Mouse (Mus musculus): ENCODE data around the gene Syne3. TPM values are rescaled to one million over a fixed set of nuclear protein-coding genes. Genes with fewer than 3 reads are reported as not detected.

The Syne3 gene
- polyA plus RNA-seq, 1 experiment from 2014 or later: 0.74 TPM

DNA sequence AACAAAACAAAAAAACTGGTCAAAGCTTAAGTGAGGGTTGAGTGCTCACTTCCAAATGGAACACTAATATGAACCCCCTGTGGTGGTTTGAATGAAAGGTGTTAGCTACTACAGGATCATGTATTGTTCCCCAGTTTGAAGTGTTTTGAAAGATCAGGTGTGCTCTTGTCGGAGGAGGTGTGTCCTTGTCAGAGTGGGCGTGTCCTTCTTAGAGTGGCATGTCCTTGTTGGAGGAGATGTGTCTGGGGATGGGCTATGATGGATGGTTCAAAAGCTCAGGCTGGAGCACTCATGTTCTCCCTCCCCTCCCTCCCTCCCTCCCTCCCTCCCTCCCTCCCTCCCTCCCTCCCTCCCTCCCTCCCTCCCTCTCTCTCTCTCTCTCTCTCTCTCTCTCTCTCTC lies 61.7 kb downstream of the Syne3 start:
- Histone ChIP-seq H3K9me3 (ENCODE audit: control insufficient read depth, low read length) (no peaks in the 10 kb centered on the region), H3K4me2 (ENCODE audit: low read depth, low read length) (no peak overlapping the region), H3K9ac (ENCODE audit: low read length) (no peak overlapping the region), H3K4me1 (replicated peaks; ENCODE audit: control insufficient read depth, insufficient read depth, low read length) (no peaks in the 10 kb centered on the region), H3K27me3 (ENCODE audit: control insufficient read depth, insufficient read depth, low read depth, low read length) (no peaks in the 10 kb centered on the region), H3K27ac (ENCODE audit: low read length) (no peak overlapping the region), H3K36me3 (ENCODE audit: control insufficient read depth, insufficient read depth, low read length) (no peaks in the 10 kb centered on the region), H3K4me3 (ENCODE audit: low read length) (no peak overlapping the region)
- no peak for ATAC-seq (ENCODE audit: low read depth)
- WGBS: 66% methylated on average over 2 of the region's 2 CpGs

DNA sequence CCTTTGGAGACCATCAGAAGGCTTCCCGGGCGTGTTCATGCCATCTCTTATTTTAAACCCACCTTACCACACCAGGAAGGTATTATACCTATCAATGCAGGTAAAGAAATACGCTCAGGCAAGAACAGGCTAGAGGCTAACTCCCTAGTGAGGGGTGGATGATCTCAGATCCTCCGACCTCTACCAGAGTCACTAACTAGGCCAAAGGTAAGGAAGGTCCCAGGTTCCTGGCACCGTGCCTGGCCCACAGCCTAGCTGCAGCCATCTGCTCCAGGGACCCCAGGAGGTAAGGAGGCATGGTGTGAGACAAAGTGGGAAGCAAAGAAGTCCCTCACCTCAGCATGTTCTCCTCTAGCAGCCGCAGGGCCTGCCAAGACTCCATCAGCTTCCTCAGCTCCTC lies 63.4 kb downstream of the Syne3 start:
- H3K9ac ChIP-seq (ENCODE audit: low read length): no peak overlapping the region
- no peaks in the 10 kb centered on the region for H3K9me3 ChIP-seq (ENCODE audit: control insufficient read depth, low read length)
- no peaks in the 10 kb centered on the region for H3K4me1 ChIP-seq (replicated peaks; ENCODE audit: control insufficient read depth, insufficient read depth, low read length)
- no peaks in the 10 kb centered on the region for H3K36me3 ChIP-seq (ENCODE audit: control insufficient read depth, insufficient read depth, low read length)
- no peak overlapping the region for H3K4me3 ChIP-seq (ENCODE audit: low read length)
- H3K27ac ChIP-seq (ENCODE audit: low read length): no peak overlapping the region
- ATAC-seq (ENCODE audit: low read depth): no peak
- 93% methylated on average over 6 of the region's 6 CpGs for WGBS
- H3K4me2 ChIP-seq (ENCODE audit: low read depth, low read length): no peak overlapping the region
- no peaks in the 10 kb centered on the region for H3K27me3 ChIP-seq (ENCODE audit: control insufficient read depth, insufficient read depth, low read depth, low read length)

DNA sequence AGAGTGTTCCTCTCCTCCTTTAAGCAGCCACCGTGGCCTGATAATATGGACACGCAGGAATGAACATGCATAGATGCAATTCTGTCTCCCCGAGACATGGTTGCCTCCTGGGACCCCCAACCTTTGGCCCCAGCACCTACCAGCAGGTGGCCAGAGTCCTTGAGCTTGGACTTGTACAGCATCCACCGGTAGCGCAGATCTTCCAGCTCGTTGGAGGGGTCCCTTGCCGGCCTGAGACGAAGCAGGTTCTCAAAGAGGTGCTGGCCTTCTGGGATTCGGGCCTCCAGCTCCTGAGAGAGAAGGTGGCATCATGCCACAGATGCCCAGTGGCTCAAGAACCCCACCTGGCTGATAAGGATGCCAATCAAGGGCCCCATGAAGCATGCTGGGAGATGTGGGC lies 69.1 kb downstream of the Syne3 start:
- 78% methylated on average over 9 of the region's 9 CpGs for WGBS
- no peak overlapping the region for H3K4me3 ChIP-seq (ENCODE audit: low read length)
- no peak for ATAC-seq (ENCODE audit: low read depth)
- no peaks in the 10 kb centered on the region for H3K27me3 ChIP-seq (ENCODE audit: control insufficient read depth, insufficient read depth, low read depth, low read length)
- no peaks in the 10 kb centered on the region for H3K4me1 ChIP-seq (replicated peaks; ENCODE audit: control insufficient read depth, insufficient read depth, low read length)
- no peak overlapping the region for H3K4me2 ChIP-seq (ENCODE audit: low read depth, low read length)
- H3K27ac ChIP-seq (ENCODE audit: low read length): no peak overlapping the region
- H3K9me3 ChIP-seq (ENCODE audit: control insufficient read depth, low read length): 0 out of 2 replicates have a peak, but pooled peaks cover 3% of the 10 kb centered on the region
- H3K36me3 ChIP-seq (ENCODE audit: control insufficient read depth, insufficient read depth, low read length): no peaks in the 10 kb centered on the region
- no peak overlapping the region for H3K9ac ChIP-seq (ENCODE audit: low read length)

DNA sequence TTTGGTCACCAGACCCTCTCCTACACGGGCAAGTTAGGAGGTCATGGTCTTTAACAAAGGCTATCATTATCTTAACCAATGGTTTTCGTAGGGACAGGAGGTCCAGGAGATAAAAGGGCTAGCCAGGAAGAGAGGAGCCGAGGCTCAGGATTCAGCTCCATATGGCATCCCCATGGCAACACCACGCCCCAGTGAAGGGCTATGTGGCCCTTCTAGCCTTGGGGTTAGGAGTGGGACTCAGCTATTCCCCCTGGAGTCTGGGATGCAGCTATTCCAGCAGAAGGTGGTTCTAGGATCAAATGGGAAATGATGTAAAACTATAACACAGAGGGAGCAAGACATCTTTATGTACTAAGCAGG lies 69.6 kb downstream of the Syne3 start:
- Histone ChIP-seq H3K27ac (ENCODE audit: low read length) (no peak overlapping the region), H3K36me3 (ENCODE audit: control insufficient read depth, insufficient read depth, low read length) (no peaks in the 10 kb centered on the region), H3K9ac (ENCODE audit: low read length) (no peak overlapping the region), H3K4me3 (ENCODE audit: low read length) (no peak overlapping the region), H3K27me3 (ENCODE audit: control insufficient read depth, insufficient read depth, low read depth, low read length) (no peaks in the 10 kb centered on the region), H3K9me3 (ENCODE audit: control insufficient read depth, low read length) (0 out of 2 replicates have a peak, but pooled peaks cover 3% of the 10 kb centered on the region), H3K4me2 (ENCODE audit: low read depth, low read length) (no peak overlapping the region), H3K4me1 (replicated peaks; ENCODE audit: control insufficient read depth, insufficient read depth, low read length) (no peaks in the 10 kb centered on the region)
- WGBS: 12% methylated on average over 4 of the region's 4 CpGs
- ATAC-seq (ENCODE audit: low read depth): no peak

DNA sequence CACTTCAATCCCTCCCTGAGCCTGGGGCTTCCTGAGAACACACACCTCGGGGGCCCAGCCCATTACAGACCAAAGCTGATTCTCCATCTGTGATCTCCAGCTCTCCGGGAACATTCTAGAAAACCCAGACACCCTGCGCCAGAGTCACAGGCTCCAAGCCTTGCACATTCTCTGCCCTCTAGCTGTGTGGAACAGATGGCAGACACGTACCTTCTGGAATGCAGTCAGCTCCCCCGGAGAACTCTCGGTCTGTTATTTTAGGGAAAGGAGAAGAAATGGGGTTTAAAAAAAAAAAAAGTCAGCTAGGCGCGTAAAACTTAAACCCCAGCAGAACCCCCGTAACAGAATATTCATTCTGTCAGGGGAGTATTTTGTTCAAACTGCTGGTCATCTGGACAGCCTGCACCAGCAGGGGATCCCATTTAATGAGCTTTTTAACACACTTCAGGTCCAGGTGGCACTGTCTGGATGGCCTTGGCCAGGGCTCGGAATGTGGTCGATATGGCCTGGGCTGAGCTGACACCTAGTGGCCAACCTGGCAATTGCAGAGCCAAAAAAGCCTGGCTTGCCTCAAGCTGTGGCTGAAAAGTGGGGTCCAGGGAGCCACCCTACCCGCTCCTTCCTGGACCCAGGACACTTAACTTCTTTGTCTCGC lies 70.1 kb downstream of the Syne3 start:
- Histone ChIP-seq H3K27me3 (ENCODE audit: control insufficient read depth, insufficient read depth, low read depth, low read length) (no peaks in the 10 kb centered on the region), H3K4me3 (ENCODE audit: low read length) (no peak overlapping the region), H3K4me2 (ENCODE audit: low read depth, low read length) (no peak overlapping the region), H3K36me3 (ENCODE audit: control insufficient read depth, insufficient read depth, low read length) (no peaks in the 10 kb centered on the region), H3K9ac (ENCODE audit: low read length) (no peak overlapping the region), H3K4me1 (replicated peaks; ENCODE audit: control insufficient read depth, insufficient read depth, low read length) (no peaks in the 10 kb centered on the region), H3K9me3 (ENCODE audit: control insufficient read depth, low read length) (0 out of 2 replicates have a peak, but pooled peaks cover 3% of the 10 kb centered on the region), H3K27ac (ENCODE audit: low read length) (no peak overlapping the region)
- 33% methylated on average over 13 of the region's 13 CpGs for WGBS
- peak; percentile 67 for ATAC-seq (ENCODE audit: low read depth)

DNA sequence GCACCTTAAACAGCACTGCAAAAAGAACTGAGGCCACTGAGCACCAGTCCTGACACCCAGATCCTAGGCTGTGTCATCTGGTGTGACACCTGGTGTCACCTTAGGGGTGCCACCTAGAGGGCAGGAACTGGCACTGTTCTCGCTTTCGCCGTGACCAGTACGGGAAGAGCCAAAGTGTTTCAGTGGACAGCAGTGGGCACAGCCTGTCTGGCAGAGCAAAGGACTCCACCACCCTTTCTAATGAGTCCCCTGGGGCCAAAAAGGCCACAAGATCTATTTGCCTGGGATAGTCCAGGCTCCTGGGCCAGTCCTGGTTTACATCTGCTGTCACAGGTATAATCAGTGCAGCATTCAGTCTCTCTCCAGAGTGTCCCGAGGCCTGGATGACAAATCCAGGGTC lies 70.7 kb downstream of the Syne3 start:
- no peak overlapping the region for H3K9ac ChIP-seq (ENCODE audit: low read length)
- no peak; the same call in 1 of the 2 replicates for ATAC-seq (ENCODE audit: low read depth)
- no peaks in the 10 kb centered on the region for H3K4me1 ChIP-seq (replicated peaks; ENCODE audit: control insufficient read depth, insufficient read depth, low read length)
- H3K9me3 ChIP-seq (ENCODE audit: control insufficient read depth, low read length): 0 out of 2 replicates have a peak, but pooled peaks cover 3% of the 10 kb centered on the region
- H3K4me2 ChIP-seq (ENCODE audit: low read depth, low read length): no peak overlapping the region
- 51% methylated on average over 5 of the region's 5 CpGs for WGBS
- no peaks in the 10 kb centered on the region for H3K36me3 ChIP-seq (ENCODE audit: control insufficient read depth, insufficient read depth, low read length)
- H3K27me3 ChIP-seq (ENCODE audit: control insufficient read depth, insufficient read depth, low read depth, low read length): peaks cover under 1% of the 10 kb centered on the region; the same call in 1 of the 2 replicates
- no peak overlapping the region for H3K4me3 ChIP-seq (ENCODE audit: low read length)
- H3K27ac ChIP-seq (ENCODE audit: low read length): no peak overlapping the region

DNA sequence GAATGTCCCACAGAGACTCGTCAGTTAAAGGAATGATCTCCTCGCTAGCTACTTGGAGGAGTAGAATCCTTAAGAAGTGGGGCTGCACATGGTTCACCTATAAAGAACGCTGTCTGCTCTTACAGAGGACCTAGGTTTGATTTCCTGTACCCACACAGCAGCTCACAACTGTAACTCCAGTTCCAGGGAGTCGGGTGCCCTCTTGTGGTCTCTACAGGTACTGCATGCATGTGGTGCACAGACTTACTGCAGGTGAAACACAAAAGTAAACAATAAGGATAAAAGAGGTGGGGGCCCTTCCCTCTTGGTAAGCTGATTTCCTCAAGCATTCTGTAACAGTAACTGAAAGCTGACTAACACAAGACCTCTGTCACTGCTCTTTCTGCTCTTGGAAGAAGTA lies 73.4 kb downstream of the Syne3 start:
- Histone ChIP-seq H3K9me3 (ENCODE audit: control insufficient read depth, low read length) (0 out of 2 replicates have a peak, but pooled peaks cover 3% of the 10 kb centered on the region), H3K4me3 (ENCODE audit: low read length) (no peak overlapping the region), H3K27ac (ENCODE audit: low read length) (no peak overlapping the region), H3K9ac (ENCODE audit: low read length) (no peak overlapping the region), H3K27me3 (ENCODE audit: control insufficient read depth, insufficient read depth, low read depth, low read length) (peaks cover 2% of the 10 kb centered on the region; the same call in 1 of the 2 replicates), H3K36me3 (ENCODE audit: control insufficient read depth, insufficient read depth, low read length) (no peaks in the 10 kb centered on the region), H3K4me2 (ENCODE audit: low read depth, low read length) (no peak overlapping the region), H3K4me1 (replicated peaks; ENCODE audit: control insufficient read depth, insufficient read depth, low read length) (no peaks in the 10 kb centered on the region)
- WGBS: 77% methylated on average over 4 of the region's 4 CpGs
- no peak for ATAC-seq (ENCODE audit: low read depth)

DNA sequence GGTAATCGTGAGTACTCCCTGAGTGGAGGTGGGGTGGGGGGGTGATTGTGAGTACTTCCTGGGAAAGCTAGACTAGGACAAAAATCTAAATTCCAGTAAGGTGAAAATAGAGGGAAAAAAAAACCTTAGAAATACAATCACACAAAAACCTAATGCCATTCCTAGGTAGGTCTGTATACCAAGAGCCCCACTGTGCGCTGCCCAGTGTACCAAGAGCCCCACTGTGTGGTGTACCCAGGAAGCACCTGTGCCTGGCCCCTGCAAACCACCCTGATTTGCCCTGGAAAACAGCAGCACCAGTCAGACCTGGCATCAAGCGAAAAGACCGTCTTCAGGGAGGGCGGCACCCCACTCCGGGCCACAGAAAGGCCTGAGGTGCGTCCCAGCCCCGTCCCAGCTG lies 74.5 kb downstream of the Syne3 start:
- no peak overlapping the region for H3K27ac ChIP-seq (ENCODE audit: low read length)
- no peaks in the 10 kb centered on the region for H3K4me1 ChIP-seq (replicated peaks; ENCODE audit: control insufficient read depth, insufficient read depth, low read length)
- H3K4me3 ChIP-seq (ENCODE audit: low read length): no peak overlapping the region
- ATAC-seq (ENCODE audit: low read depth): no peak
- 0 out of 2 replicates have a peak, but pooled peaks cover 3% of the 10 kb centered on the region for H3K9me3 ChIP-seq (ENCODE audit: control insufficient read depth, low read length)
- no peaks in the 10 kb centered on the region for H3K36me3 ChIP-seq (ENCODE audit: control insufficient read depth, insufficient read depth, low read length)
- no peak overlapping the region for H3K4me2 ChIP-seq (ENCODE audit: low read depth, low read length)
- H3K27me3 ChIP-seq (ENCODE audit: control insufficient read depth, insufficient read depth, low read depth, low read length): peaks cover 2% of the 10 kb centered on the region; the same call in 1 of the 2 replicates
- WGBS: 68% methylated on average over 8 of the region's 8 CpGs
- no peak overlapping the region for H3K9ac ChIP-seq (ENCODE audit: low read length)

DNA sequence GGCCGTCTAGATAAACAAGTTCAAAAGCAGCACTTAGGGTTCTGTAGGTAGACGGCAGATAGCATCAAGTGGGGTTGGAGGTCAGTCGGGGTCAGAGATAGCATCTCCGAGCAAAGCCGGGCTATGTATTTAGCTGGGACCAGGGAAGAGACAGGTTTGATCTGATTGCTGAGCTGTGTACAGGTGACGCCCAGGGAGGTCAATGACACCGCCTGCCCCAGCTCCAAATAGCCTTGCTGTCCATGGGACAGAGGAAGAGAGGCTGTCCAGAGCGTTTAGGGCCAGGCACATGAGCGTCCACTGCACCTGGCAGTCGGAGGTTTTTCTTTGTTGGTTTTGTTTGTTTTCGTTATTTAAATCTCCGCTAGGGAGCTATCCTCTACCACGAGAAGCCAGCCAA lies 75.8 kb downstream of the Syne3 start:
- Histone ChIP-seq H3K27me3 (ENCODE audit: control insufficient read depth, insufficient read depth, low read depth, low read length) (peaks cover 2% of the 10 kb centered on the region; the same call in 1 of the 2 replicates), H3K4me3 (ENCODE audit: low read length) (no peak overlapping the region), H3K4me2 (ENCODE audit: low read depth, low read length) (no peak overlapping the region), H3K9me3 (ENCODE audit: control insufficient read depth, low read length) (0 out of 2 replicates have a peak, but pooled peaks cover 3% of the 10 kb centered on the region), H3K9ac (ENCODE audit: low read length) (no peak overlapping the region), H3K36me3 (ENCODE audit: control insufficient read depth, insufficient read depth, low read length) (no peaks in the 10 kb centered on the region), H3K4me1 (replicated peaks; ENCODE audit: control insufficient read depth, insufficient read depth, low read length) (no peaks in the 10 kb centered on the region), H3K27ac (ENCODE audit: low read length) (no peak overlapping the region)
- no peak for ATAC-seq (ENCODE audit: low read depth)
- 40% methylated on average over 13 of the region's 13 CpGs for WGBS

All from lung, embryonic 16.5 days (tissue).